Mouse (Mus musculus): Measurements from ENCODE around the gene Cavin2.

Cavin2 gene

GRCm38 (mm10) chr1:51315476-51315875, 26.6 kb downstream of the Cavin2 start:
- DNase-seq (ENCODE audit: low spot score in 2 of 2): no peak

GRCm38 (mm10) chr1:51323506-51323905, 34.6 kb downstream of the Cavin2 start:
- DNase-seq (ENCODE audit: low spot score in 2 of 2): no peak

GRCm38 (mm10) chr1:51328541-51328940, 39.6 kb downstream of the Cavin2 start:
- DNase-seq (ENCODE audit: low spot score in 2 of 2): no peak

GRCm38 (mm10) chr1:51332986-51333385, 44.1 kb downstream of the Cavin2 start:
- no peak for DNase-seq (ENCODE audit: low spot score in 2 of 2)

GRCm38 (mm10) chr1:51333557-51334285, 44.8 kb downstream of the Cavin2 start:
- DNase-seq (ENCODE audit: low spot score in 2 of 2): peak; percentile 78 to 80

- peak; percentile 60 to 78 for DNase-seq (ENCODE audit: low spot score in 2 of 2)
These were observed 45.4 kb downstream of the Cavin2 start for GRCm38 (mm10) chr1:51334289-51334688.

GRCm38 (mm10) chr1:51335081-51335480, 46.2 kb downstream of the Cavin2 start:
- no peak for DNase-seq (ENCODE audit: low spot score in 2 of 2)

- no peak for DNase-seq (ENCODE audit: low spot score in 2 of 2)
These were observed 55.2 kb downstream of the Cavin2 start for GRCm38 (mm10) chr1:51344160-51344559.

- no peak for DNase-seq (ENCODE audit: low spot score in 2 of 2)
These were observed 58.7 kb downstream of the Cavin2 start for GRCm38 (mm10) chr1:51347596-51347995.

- DNase-seq (ENCODE audit: low spot score in 2 of 2): no peak
These were observed 59.7 kb downstream of the Cavin2 start for GRCm38 (mm10) chr1:51348631-51349030.

- no peak for DNase-seq (ENCODE audit: low spot score in 2 of 2)
These were observed 60.5 kb downstream of the Cavin2 start for GRCm38 (mm10) chr1:51349291-51349967.
